Mouse (Mus musculus) layer of hippocampus, adult 11-12 months (tissue): ENCODE results near the gene Fam178b.

ENCODE experiments used
- DNase-seq: peaks from one replicate; pipeline ENCODE4 v3.0.0; 2022; ENCODE audit warnings: low spot score

The Fam178b gene

DNA sequence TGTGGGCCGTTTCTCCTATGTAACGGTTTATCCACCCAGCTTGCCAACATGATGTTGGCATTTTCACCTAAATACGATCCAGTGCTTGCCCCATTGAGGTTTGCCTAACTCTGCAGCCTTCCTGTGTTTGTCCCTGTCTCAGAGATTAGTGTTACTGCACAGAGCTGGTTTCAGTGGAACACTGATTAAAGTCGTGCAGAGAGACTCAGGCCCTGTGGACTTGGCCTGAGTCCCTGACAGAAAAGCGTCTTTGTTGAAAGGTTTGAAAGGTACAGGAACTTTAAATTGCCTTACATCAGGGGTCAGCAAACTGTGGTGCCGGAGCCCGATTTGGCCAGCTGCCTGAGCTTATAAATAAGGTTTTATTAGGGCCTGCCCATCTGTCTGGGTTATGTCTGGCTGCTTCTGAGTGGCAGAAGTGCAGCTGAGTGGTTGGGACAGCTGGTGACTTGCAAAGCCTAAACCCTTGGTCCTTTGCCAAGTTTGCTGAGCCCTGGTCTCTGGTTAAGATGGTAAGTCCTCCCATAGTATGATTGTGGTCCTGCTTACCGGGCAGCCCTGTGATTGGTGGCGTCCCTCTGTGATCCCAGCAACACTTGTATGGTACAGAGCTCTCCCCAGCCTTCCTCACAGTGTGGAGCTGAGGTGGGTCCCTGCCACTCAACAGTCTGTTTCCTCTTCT is 159.5 kb downstream of the Fam178b start:
- no peak for DNase-seq

DNA sequence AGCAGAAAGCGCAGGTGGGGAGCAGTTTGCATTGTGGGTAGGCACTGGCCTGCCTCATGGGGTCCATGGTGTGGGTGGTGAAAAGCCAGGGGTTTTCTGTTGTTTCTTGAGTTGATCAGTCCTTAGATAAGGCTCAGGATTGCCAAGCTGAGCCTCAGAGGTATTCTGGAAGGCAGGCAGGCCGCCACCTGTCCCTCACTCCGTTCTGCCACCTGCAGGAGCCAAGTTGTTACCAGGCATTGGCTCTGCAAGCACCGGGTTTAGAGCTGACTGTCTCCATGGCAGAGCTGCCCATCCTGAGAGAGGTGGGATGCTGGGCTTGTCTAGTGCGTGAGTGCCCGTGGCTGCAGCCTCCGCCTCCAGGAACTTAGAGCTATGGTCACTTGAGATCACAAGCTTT is 160.8 kb downstream of the Fam178b start:
- DNase-seq, result no peak

- no peak for DNase-seq
Measured at GRCm38 (mm10) chr1:36519626-36520025, 163.4 kb downstream of the Fam178b start.

GRCm38 (mm10) chr1:36518259-36518658 is 164.7 kb downstream of the Fam178b start:
- DNase-seq, result no peak

DNA sequence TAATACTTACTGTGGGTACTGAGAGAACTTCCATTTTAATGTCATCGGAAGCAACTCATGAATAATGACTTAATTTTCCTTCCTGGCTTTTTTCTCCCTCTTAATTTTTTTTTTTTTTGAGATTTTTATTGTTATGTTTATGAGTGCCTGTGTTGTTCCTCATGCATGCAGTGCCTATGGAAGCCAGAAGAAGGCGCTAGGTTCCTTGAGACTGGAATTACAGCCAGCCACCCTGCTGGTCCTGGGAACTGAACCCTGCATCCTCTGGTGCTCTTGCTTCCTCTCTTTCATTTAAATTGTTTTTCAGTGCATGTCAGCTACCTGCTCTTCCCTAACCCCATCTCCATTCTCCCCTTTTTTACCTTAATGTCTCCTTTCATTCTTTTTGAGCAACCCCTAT is 169.3 kb downstream of the Fam178b start:
- no peak for DNase-seq

DNA sequence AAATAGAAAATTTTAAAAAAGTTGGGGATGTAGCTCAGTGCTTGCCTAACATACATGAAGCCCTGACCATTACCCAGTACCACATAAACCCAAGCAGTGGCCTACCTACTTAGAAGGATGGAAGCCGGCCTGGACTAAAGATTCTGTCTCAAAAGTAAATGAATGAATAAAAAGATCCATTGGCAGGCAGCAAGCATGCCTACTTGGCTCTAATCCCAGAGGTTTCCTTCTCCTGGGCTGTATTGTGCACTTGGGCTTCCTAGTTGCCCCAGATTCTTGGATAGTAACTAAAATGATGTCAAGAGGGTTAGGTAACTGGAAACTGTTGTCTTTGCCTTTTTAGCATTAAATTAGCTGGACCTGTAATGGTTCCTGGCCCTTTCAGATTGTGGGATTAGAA is 169.7 kb downstream of the Fam178b start:
- DNase-seq, result no peak

GRCm38 (mm10) chr1:36512966-36513280 is 170.1 kb downstream of the Fam178b start:
- DNase-seq, result no peak
